ENCODE assay signal across 19 mouse cellular contexts in the genomic region with DNA sequence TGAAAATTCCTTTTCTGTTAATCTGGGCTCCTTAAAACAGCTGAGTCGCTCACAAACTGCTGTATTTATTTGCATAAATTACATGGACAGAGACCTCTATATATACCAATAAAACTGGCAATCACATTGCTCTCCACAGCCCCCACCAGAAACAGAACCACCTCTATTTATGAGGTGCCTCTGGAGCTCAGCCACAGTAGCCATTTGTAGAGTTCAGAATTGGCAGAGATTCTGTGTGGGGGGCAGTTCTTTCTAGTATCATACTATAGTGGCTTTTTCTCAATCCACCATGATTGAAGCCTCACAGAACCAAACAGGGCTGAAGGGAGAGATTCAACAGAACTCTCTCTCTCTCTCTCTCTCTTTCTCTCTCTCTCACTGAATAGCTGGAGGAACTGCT.
DNase-seq lines count a peak whose midpoint lies in the region; ATAC-seq lines count a peak whose summit lies in the region.
"Had no signal": no experiment of that assay in that cellular context is flagged by ENCODE, and none has a peak within 500 bp of the region (broad histone marks: within the 10 kb centered on the region; RNA-seq: fewer than 3 reads in every experiment).

No protein-coding gene starts in this region.

- intact Hi-C loops in left cerebral cortex, postnatal 14 days (cut with DNase I), result no loop called here
- intact Hi-C loops in left cerebral cortex, postnatal 4 days (cut with DNase I), result no loop called here

- DNase-seq in frontal cortex, postnatal 25 days (ENCODE audit: low spot score in 2 of 2), result no peak
- peak; percentile 52 to 69 for DNase-seq in left cerebral cortex, postnatal 14 days (ENCODE audit: low spot score in 2 of 2)
- no peak for DNase-seq in left cerebral cortex, postnatal 4 days
- DNase-seq in right cerebral cortex, postnatal 10 days (ENCODE audit: low spot score in 2 of 2), result peak; percentile 65 to 79
- no peak for DNase-seq in right cerebral cortex, postnatal 14 days
- DNase-seq: adrenal gland, postnatal 36 days; B cell, adult 2 months; cerebellum, adult 11 months; cerebellum, adult 9-11 months; heart, postnatal 36 days; kidney, adult 11 months; lung, adult 18-20 months; right cerebral cortex, postnatal 25 days; thymus, postnatal 14 days had no signal

- peak; percentile 52 for ATAC-seq in frontal cortex, adult (ENCODE audit: low TSS enrichment)
- no peak for ATAC-seq in erythroid progenitor cell, adult 5-6 weeks (replicated peaks; ENCODE audit: low FRiP score, poor library complexity, severe bottlenecking)
- ATAC-seq: liver, embryonic 12.5 days; midbrain, embryonic 13.5 days; Patski had no signal

Comparison
In these comparisons a context has a peak if more than half of its experiments do, and no peak if none do; other contexts are left out.
1. DNase-seq: peak in left cerebral cortex, postnatal 14 days (2 of 2) and right cerebral cortex, postnatal 10 days (2 of 2); none in frontal cortex, postnatal 25 days (0 of 2), left cerebral cortex, postnatal 4 days (single experiment) and right cerebral cortex, postnatal 14 days (single experiment).